Mouse (Mus musculus) c-Kit-positive CD71-positive TER-119-positive erythroid progenitor cells, embryonic 14.5 days (primary cell): Measurements from ENCODE around the gene Cnpy2.
A peak's percentile ranks its signal among the peaks of the same experiment; 100 is the strongest.
"Not testable (repeated sequence)": the region's sequence is repeated elsewhere in the genome, so short reads cannot be mapped to it uniquely, and the experiment has no call there.

Experiments
- DNase-seq: peaks from one replicate; pipeline ENCODE4 v3.0.0-alpha.2; 2013; ENCODE audit warnings: low spot score

Cnpy2 gene

DNA sequence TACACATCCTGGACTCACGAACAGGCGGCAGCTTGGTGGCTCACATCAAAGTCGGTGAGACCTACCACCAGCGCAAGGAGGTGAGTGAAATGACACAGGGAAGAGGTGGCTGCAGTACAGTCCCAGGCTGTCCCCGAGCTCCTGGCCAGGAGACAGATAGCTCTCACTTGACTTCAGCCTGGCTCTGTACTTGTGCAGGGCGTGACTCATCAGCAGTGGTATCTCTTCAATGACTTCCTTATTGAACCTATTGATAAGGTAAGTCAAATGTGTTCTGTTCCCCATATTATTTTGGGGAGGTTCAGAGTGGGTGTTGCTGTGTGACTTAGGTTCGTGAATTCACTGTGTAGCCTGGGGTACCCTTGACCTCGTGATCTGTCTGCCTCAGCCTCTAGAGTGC, 6.7 kb upstream of the Cnpy2 start:
- no peak for DNase-seq

DNA sequence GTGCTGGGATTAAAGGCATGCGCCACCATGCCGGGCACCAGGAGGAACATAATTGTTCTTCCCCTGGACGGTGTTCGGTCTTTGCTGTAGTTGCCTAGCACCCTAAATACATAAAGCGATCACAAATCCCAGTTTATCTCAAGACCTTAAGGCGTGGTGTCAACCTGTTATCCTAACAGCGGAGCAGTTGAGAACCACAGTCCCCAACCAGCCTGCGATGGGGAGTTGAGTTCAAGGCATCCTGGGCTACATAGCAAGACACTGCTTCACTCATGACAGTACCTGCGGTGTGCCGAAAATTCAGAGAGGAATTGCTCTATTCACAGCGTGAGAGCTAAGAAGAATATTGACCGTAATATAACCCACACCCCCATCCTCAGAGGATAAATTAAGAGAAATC, 618 bp upstream of the Cnpy2 start:
- no peak for DNase-seq

DNA sequence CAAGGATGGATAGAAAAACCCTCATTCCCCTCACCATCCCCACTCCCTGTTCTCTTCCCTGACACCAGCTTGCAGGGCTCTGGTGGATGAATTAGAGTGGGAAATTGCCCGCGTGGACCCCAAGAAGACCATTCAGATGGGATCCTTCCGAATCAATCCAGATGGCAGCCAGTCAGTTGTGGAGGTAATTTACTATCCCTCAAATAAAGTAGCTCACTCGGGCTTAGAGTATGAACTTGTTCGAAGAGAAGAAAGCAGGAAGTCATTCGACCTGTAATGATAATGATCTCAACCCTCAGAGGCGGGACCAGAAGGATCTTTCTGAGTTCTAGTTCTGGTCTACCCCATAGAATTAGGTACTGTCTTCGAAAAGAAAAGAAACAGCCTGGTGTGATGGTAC, 1.3 kb downstream of the Cnpy2 start:
- DNase-seq = no peak

DNA sequence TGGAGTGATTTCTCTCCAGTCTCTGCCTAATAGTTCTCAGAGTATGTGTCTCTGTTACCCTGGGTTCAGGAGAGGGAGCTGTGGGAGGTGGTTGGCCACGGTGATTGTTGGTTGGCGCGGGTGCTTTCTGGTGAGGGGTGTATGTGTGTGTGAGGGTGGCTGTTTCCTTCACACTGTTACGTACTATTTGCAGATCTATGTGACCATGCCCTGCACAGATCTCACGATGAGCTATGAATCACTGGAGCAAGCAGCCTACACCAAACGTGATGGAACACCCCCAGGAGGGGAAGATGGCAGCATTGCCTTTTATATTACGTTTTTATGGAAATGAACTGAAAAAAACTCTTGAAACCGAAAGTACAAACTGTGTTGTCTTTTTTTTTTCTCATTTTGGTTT, 4.6 kb downstream of the Cnpy2 start:
- DNase-seq = no peak

DNA sequence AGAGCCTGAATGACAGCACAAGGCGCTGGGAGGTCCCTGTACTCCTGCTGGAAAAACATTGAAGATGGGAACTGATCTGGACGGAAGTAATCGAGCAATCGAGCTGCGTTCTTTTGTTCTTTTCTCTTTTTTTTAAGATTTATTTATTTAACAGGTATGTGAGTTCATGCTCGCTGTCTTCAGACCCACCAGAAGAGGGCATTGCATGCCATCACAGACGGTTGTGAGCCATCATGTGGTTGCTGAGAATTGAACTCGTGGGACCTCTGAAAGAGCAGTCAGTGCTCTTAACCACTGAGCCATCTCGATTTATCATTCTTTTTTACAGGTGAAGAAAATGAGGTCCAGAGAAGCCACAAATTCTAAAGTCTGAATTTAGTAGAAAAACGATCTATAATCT, 5.4 kb downstream of the Cnpy2 start:
- DNase-seq = no peak

DNA sequence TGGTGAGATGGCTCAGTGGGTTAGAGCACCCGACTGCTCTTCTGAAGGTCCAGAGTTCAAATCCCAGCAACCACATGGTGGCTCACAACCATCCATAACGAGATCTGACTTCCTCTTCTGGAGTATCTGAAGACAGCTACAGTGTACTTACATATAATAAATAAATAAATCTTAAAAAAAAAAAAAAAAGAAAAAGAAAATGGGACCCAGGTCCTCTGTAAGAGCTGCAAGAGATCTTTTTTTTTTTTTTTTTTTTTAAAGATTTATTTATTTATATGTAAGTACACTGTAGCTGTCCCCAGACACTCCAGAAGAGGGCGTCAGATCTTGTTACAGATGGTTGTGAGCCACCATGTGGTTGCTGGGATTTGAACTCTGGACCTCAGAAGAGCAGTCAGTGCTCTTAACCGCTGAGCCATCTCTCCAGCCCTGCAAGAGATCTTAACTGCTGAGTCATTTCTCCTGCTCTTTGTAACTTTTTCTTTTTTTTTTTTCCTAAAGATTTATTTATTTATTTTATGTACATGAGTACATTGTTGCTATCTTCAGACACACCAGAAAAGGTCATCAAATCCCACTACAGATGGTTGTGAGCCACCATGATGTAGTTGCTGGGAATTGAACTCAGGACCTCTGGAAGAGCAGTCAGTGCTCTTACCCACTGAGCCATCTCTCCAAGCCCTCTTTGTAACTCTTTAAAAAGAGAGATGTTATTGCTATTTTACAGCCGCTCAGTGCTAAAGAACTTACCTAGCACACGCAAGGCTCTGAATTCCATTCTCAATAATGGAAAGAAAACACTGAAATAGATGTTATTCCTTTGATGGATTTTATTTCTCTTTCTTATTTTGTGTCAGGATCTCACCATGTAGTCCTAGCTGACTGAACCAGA, 10.3 kb downstream of the Cnpy2 start:
- DNase-seq = not testable (repeated sequence)

DNA sequence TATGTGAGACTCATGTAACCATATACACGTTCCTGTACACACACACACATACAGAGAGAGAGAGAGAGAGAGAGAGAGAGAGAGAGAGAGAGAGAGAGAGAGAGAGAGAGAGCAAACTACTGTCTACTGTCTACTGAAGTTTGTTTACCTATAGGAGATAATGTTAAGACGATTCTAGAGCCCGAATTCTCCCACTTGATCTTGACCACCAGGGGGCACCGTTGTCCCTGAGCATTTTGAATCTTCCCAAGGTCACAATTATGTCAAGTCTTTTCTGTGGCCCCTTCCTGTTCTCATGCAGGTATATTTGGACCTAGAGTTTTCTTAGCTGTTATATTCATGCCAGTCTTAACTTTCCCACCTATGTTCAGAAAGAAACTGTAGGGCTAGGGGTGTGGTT, 13.3 kb downstream of the Cnpy2 start:
- DNase-seq = peak; percentile 94

DNA sequence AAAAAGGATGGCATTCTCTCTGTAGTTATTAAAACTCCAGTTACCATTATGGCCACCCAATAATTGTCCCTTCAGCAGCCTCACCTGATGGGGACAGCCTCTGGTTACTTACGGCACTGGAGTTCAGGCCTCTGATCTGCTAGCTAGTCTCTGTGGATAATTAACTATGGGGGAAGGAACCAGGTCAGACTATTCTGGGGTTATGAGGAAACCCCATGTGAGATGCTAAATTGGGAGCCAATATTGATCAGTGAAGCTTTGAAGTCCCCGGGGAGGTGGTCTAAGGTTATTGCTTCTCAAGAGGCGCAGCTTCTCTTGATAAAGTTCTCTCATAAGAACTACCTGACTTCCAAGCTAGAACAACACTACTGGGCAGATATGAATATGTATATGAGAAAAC, 13.9 kb downstream of the Cnpy2 start:
- DNase-seq = no peak

DNA sequence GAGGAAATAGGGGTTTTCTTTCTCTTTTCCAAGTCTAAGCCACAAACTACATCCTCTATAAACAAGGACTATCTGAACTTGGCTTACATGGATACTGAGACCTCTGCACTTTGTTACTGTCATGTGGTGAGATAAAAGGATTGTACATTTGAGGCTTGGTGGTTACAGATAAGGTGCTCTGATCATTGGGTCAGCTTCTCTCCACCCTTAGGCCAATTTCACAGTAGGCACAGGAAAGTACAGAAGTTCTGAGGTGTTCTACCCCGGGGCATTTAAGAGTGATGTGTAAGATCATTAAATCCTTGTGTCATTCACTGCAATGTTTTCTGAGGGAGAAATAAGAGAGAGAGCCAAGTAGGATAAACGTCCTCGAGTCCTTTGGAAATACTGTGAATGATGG, 14.3 kb downstream of the Cnpy2 start:
- DNase-seq = peak; percentile 75

DNA sequence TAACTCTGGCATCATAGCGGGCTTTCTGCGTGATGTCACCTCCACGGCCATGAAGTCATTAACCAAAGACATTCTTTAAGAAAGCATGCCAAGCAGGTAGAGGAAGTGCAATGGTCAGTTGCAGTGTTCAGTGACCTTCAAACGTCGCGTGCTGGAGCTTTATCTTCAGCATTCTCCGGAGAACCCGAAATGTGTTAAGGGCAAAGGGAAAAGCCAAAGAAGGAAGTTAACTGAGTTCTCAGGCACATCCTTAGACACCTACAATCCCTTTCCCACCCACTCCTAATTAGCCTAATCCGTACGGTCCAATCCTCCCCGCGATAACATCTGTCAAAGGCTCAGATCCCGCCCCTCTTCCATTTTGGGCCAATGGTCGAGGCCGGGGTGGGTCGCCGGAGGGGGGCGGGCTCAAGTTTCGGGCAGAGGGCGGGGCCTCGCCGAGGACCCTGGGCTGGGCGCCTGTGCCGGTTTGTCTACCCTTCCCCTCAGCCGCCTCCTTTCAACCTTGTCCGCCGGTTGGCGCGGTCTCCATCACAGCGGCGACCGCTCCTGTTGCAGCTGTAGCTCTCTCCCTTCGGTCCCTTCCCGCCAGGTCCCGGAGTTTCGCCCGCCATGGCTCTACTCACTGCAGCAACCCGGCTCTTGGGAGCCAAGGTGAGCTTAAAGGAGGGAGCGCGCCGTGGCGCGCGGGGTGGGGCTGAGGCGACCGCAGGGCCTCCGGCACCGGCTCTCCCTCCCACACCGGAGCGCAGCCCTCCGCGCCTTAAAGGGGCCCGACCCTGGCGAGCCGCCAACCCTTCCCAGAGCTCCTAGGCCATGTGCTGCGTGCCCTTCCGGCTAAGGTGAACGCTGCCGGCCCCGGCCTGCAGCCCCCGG, 15.3 kb downstream of the Cnpy2 start, which contains the start of gene Cs:
TSS of gene Cs (plus strand) at position 429 of the 876 bp plus-strand sequence.
- DNase-seq = peak; percentile 96

DNA sequence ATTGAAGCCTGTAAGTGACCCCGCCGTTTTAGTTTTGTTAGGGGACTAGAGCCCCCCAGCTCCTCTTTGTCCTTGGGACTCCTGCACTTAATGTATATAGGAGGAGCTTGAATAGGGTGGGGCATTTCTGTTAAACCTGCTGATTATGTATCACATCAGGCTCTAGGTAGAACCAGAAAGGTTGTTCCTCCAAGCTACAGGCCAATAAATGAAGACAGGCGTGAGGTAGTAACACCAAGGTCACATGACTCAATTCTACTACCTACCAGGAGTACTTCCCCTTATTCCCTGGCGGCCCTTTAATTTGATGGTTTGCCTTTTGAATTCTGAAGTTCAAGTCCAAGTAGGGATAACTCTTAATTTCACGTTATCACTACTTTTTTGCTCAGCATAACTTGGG, 16.2 kb downstream of the Cnpy2 start:
- DNase-seq = peak; percentile 59

DNA sequence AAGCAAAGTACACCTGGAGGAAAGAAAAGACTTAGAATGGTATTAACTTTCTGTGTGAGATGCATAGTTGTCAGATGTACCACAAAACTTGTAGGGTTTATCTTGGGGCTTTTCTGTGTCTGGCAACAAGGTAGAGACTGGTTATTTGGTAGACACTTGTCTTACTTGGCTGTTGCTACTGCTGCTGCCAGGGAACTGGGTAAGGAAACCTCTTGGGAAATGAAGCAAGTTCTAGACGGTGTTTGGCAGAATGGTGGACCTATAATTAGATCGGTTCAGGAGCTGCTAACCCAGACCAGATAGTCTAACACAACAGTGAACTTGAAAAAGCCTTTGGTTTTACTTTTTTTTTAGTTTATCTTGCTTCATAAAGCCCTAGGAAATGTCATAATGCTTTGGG, 16.7 kb downstream of the Cnpy2 start:
- no peak for DNase-seq

DNA sequence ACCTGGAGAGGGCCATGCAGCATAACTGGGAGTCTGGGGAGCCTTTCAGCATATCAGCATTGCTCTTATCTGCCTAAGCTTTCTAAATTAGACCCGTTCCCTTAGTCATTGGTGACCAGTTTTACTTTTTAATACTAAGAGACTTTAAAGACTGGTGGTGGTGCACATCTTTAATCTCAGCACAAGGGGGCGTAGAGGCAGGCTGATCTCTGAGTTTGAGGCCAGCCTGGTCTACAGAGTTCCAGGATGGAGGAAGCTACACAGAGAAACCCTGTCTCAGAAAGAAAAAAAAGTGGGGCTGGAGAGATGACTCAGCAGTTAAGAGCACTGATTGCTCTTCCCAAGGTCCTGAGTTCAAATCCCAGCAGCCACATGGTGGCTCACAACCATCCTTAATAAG, 18.0 kb downstream of the Cnpy2 start:
- DNase-seq = no peak

DNA sequence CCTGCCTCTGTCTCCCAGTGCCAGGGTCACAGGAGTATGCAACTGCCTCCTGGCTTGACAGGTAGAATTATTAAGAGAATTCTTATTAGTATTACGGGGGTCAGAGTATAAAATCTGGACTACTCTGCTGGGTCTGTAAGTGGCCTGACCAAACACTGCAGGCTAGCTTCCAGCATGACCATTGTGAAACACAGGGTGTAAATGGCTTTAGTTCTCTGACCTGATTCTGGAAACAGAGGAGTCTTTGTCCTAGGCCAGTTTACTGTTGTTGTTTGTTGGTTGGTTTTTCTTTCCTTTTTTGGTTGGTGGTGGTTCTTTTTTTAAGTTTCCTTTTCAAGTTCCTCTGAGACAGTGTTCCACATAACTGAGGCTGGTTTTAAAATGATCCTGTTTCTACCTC, 21.2 kb downstream of the Cnpy2 start:
- DNase-seq = no peak

DNA sequence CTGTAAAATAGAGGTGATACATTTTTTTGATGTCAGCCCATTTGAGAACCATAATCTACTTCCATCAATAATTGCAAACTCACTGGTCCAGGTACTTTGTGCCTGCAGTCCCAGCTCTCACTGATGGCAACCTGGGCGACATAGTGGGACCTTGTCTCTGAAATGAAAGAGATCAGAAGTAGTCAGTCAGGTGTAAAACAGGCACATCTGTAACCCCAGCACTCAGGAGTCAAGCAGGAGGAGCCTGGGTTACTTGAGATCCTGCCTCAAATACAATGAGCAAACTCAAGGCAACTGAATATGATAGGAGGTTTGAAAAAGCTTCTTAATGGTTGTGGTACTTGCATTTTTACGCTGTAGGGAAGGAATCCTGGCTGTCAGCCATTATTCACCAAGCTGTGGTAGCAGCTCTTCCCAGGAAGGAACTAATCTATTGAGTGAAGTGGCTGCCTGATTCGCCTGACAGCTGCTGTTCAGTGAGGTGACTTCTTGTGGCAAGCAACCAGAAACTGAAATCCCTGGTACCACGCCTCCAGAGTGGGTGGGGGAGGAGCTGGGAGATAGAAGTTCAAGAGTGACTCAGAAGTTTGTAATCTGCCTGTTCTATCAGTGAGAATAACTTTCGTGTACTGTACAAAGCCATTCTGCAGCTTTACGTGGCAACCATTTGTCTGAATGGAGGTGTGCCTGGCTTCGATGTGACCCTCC, 22.5 kb downstream of the Cnpy2 start:
- DNase-seq = peak; percentile 91

DNA sequence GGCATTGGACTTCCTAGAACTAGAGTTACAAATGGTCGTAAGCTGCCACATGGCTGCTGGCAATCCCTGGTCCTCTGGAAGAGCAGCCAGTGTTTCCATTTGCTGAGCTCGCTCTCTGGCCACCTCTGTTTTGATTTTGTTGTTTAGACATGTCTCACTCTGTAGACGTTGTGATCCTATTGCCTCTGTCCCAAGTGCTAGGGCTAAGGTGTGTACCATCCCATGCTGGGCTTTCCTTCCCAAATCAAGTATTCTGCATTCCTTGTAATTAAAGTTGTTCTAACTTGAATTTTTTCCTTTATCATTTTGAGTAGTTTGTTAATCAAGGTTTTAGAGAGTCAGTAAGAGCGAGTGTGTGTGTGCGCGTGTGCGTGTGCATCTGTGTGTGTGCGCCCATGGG, 25.3 kb downstream of the Cnpy2 start:
- no peak for DNase-seq

DNA sequence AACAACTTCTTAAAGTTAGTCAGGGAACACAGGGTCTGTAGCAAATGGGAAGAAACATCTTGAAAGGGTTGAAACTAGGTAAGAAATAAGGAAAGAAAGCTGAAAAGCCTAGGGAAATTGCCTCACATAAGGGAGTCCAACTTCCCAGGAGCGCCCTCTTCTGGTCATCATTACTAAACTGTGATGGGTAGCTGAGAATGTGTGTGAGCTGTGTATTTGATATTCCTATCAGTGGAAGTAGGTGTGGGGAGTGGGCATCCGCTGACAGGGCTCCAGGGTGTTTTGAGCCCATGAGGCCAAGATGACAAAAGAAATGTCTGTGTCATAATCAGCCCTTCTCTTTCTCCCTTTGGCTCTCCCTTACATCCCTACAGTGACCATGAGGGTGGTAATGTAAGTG, 36.5 kb downstream of the Cnpy2 start:
- DNase-seq = peak; percentile 63

DNA sequence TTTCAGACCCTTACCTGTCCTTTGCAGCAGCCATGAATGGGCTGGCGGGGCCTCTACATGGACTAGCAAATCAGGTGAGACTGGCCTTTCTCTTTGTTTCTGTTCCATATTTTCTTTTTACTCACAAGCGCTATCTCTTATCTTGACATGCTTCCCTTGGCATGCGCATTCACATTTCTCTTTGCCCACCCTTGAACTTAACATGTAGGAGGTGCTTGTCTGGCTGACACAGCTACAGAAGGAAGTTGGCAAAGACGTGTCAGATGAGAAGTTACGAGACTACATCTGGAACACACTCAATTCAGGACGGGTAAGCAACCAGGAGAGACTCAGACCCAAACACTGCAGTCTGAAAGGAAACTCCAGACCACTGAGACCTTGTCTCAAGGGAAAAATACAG, 37.0 kb downstream of the Cnpy2 start:
- DNase-seq = no peak

DNA sequence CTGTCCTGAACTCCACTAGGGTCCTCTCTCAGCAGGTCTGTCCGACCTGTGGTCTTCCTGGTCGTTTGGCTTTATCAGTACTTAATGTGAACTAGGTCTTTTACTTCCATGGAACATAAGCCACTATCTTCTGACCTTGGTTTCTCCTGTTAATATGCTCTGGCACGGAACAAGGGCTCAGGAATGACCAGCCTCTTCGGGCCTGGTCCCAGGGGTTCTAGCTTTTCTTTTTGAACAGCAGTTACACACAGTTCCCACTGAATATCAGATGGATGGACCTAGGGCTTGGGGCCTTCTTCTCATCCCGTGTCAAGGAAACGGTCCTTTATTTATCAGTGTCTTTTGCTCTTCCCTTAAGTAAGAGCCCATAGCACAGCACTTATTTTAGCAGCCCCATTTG, 39.6 kb downstream of the Cnpy2 start:
- no peak for DNase-seq

DNA sequence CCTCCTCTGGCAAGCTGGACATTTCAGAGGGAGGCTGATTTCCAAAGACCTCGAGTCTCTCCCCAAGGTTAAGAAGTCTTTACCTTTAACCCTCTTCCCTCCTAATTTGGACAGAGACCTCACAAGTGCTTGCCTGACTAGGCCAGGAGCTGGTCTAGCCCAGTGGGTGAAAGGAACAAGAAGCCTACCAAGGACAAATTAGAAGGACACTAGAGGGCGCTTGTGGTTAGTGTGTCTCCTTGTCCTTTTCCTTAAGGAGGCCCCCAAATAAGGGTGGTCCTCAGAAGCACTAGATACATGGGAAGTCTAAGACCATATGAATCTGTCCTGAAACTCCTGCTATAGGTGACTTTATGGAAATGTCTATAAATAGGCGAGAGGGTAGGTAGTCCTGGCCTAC, 40.3 kb downstream of the Cnpy2 start:
- no peak for DNase-seq

DNA sequence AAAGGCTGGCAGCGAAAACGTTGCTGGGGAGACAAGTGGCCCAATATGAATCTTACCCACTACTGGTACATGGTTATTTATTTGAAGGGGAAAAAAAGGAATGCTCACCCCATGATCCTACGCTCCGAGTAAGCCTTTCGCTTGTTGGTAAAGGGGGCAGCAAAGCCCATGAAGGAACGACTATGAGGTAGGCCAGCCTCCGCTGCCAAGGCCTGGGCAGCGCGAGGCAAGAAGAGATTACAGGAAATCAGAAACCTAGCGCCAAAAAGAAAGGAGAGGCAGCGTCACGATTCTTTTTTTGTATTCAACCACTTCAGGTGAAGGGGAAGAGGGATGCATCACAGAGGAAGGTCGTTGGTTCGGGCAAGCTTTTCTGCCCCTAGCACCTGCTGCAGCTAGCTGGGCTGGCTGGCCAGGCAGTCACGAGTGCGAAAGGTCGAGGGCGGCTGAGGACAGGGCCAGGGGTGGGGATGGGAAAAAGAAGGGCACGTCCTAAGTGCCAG, 45.7 kb downstream of the Cnpy2 start:
- DNase-seq = no peak
